Mouse (Mus musculus): ENCODE results near the gene Ankrd11. TPM values are rescaled to one million over a fixed set of nuclear protein-coding genes. Genes with fewer than 3 reads are reported as not detected.
A peak's percentile ranks its signal among the peaks of the same experiment; 100 is the strongest.

Gene Ankrd11
- total and polyA plus RNA-seq, 2 experiments from 2014 or later: 24.3 to 65.8 TPM

- Histone ChIP-seq H3K27ac (ENCODE audit: low read depth) (no peak overlapping the region), H3K9me3 (replicated peaks; ENCODE audit: control insufficient read depth, low read length) (no peaks in the 10 kb centered on the region), H3K4me1 (ENCODE audit: control insufficient read depth, insufficient read depth) (peaks cover 38% of the 10 kb centered on the region), H3K4me2 (ENCODE audit: low read depth, low read length) (no peak overlapping the region), H3K36me3 (replicated peaks; ENCODE audit: control insufficient read depth, insufficient read depth, low read length) (no peaks in the 10 kb centered on the region), H3K27me3 (ENCODE audit: control insufficient read depth, insufficient read depth, low read length) (no peaks in the 10 kb centered on the region), H3K4me3 (ENCODE audit: low read depth, low read length) (no peak overlapping the region), H3K9ac (replicated peaks; ENCODE audit: low read depth, low read length) (no peak overlapping the region)
- 47% methylated on average over 3 of the region's 3 CpGs for WGBS
- TF ChIP-seq EP300 (IDR thresholded peaks at IDR 0.05; ENCODE audit: low read depth) (no peak), CTCF (IDR thresholded peaks at IDR 0.05; ENCODE audit: low read depth) (no peak)
- ATAC-seq (ENCODE audit: insufficient read depth, low read depth): no peak
- DNase-seq (ENCODE audit: low spot score): no peak
Measured at GRCm38 (mm10) chr8:123005328-123005727, 36.7 kb downstream of the Ankrd11 start.

DNA sequence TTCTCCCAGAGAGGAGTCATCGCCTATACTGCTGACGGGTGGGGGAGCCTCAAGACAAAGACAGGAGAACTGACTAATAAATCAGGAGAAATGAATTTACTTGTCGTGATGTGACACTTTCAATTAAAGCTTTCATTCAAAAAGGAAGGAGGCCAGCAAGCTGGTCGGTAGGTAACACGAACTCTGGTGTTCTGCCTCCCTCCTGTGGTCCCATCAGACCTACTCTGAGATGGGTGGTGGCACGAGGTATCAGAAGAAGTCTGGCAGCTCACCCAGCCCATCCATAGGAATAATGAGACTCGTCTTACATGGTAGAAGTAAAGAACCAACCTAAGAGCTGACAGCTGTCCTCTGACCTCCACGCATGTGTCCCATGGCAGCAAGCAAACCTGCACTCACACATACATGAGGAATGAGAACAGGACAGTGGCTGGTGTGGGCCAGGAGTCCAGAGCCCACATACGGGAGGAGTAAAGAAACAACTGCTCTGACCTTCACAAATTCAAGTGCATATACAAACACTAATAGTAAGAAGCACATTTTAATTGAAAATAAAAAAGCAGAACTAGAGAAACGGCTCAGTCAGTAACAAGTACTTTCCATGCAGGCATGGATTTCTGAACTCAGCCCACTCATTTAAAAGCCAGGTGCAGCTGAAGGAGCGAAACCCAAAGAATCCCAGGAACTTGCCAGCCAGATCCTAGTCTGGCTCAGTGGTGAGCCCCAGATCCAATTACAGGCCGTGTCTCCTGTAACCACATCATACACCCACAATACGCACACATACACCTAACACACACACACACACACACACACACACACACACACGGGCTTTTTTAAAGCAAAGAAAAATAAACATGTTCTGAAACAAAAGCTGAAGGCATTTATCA lies 37.8 kb downstream of the Ankrd11 start:
- Histone ChIP-seq H3K9me3 (replicated peaks; ENCODE audit: control insufficient read depth, low read length) (no peaks in the 10 kb centered on the region), H3K9ac (replicated peaks; ENCODE audit: low read depth, low read length) (no peak overlapping the region), H3K4me2 (ENCODE audit: low read depth, low read length) (no peak overlapping the region), H3K27me3 (ENCODE audit: control insufficient read depth, insufficient read depth, low read length) (no peaks in the 10 kb centered on the region), H3K4me3 (ENCODE audit: low read depth, low read length) (no peak overlapping the region), H3K4me1 (ENCODE audit: control insufficient read depth, insufficient read depth) (peaks cover 33% of the 10 kb centered on the region), H3K27ac (ENCODE audit: low read depth) (peak overlapping the region; percentile 8; the same call in 1 of the 2 replicates), H3K36me3 (replicated peaks; ENCODE audit: control insufficient read depth, insufficient read depth, low read length) (no peaks in the 10 kb centered on the region)
- ATAC-seq (ENCODE audit: insufficient read depth, low read depth) (no peak), DNase-seq (ENCODE audit: low spot score) (no peak)
- WGBS: 48% methylated on average over 14 of the region's 14 CpGs
- TF ChIP-seq EP300 (IDR thresholded peaks at IDR 0.05; ENCODE audit: low read depth) (no peak), CTCF (IDR thresholded peaks at IDR 0.05; ENCODE audit: low read depth) (0 out of 2 replicates have a peak, but pooled peaks have one; percentile 9)

- no peak overlapping the region for H3K9ac ChIP-seq (replicated peaks; ENCODE audit: low read depth, low read length)
- no peaks in the 10 kb centered on the region for H3K27me3 ChIP-seq (ENCODE audit: control insufficient read depth, insufficient read depth, low read length)
- H3K36me3 ChIP-seq (replicated peaks; ENCODE audit: control insufficient read depth, insufficient read depth, low read length): no peaks in the 10 kb centered on the region
- peaks cover 30% of the 10 kb centered on the region for H3K4me1 ChIP-seq (ENCODE audit: control insufficient read depth, insufficient read depth)
- no peak overlapping the region for H3K4me3 ChIP-seq (ENCODE audit: low read depth, low read length)
- H3K27ac ChIP-seq (ENCODE audit: low read depth): no peak overlapping the region
- no peak for TF ChIP-seq EP300 (IDR thresholded peaks at IDR 0.05; ENCODE audit: low read depth)
- no peak for TF ChIP-seq CTCF (IDR thresholded peaks at IDR 0.05; ENCODE audit: low read depth)
- 53% methylated on average over 2 of the region's 2 CpGs for WGBS
- no peak for DNase-seq (ENCODE audit: low spot score)
- no peak for ATAC-seq (ENCODE audit: insufficient read depth, low read depth)
- no peak overlapping the region for H3K4me2 ChIP-seq (ENCODE audit: low read depth, low read length)
- H3K9me3 ChIP-seq (replicated peaks; ENCODE audit: control insufficient read depth, low read length): no peaks in the 10 kb centered on the region
Measured at GRCm38 (mm10) chr8:123000311-123000710, 41.8 kb downstream of the Ankrd11 start.

DNA sequence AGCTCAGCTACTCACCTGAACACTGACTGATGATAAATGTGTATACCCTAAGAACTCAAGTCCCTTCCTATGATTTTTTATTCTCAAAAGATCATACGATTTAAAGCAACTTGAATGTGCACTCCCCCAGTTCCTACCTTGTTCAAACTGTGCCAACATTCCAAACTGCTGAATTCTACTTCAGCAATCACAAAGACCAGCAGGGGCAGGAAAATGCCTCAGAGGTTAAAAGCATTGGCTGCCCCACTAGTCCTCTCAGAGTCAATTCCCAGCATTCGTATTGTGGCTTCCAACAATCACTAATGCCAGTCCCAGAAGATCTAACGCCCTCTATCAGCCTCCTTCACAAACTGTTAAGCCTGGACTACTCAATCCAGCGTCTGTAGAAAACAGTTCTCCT lies 44.1 kb downstream of the Ankrd11 start:
- Histone ChIP-seq H3K27me3 (ENCODE audit: control insufficient read depth, insufficient read depth, low read length) (no peaks in the 10 kb centered on the region), H3K4me1 (ENCODE audit: control insufficient read depth, insufficient read depth) (peaks cover 20% of the 10 kb centered on the region), H3K4me3 (ENCODE audit: low read depth, low read length) (no peak overlapping the region), H3K27ac (ENCODE audit: low read depth) (no peak overlapping the region), H3K36me3 (replicated peaks; ENCODE audit: control insufficient read depth, insufficient read depth, low read length) (no peaks in the 10 kb centered on the region), H3K9ac (replicated peaks; ENCODE audit: low read depth, low read length) (no peak overlapping the region), H3K9me3 (replicated peaks; ENCODE audit: control insufficient read depth, low read length) (no peaks in the 10 kb centered on the region), H3K4me2 (ENCODE audit: low read depth, low read length) (no peak overlapping the region)
- WGBS: 26% methylated on average over 4 of the region's 4 CpGs
- TF ChIP-seq CTCF (IDR thresholded peaks at IDR 0.05; ENCODE audit: low read depth): no peak
- no peak for TF ChIP-seq EP300 (IDR thresholded peaks at IDR 0.05; ENCODE audit: low read depth)
- DNase-seq (ENCODE audit: low spot score): no peak
- ATAC-seq (ENCODE audit: insufficient read depth, low read depth): no peak

GRCm38 (mm10) chr8:122993740-122994139 lies 48.3 kb downstream of the Ankrd11 start:
- Histone ChIP-seq H3K9ac (replicated peaks; ENCODE audit: low read depth, low read length) (no peak overlapping the region), H3K4me3 (ENCODE audit: low read depth, low read length) (no peak overlapping the region), H3K9me3 (replicated peaks; ENCODE audit: control insufficient read depth, low read length) (no peaks in the 10 kb centered on the region), H3K4me1 (ENCODE audit: control insufficient read depth, insufficient read depth) (peaks cover 32% of the 10 kb centered on the region), H3K27ac (ENCODE audit: low read depth) (no peak overlapping the region), H3K27me3 (ENCODE audit: control insufficient read depth, insufficient read depth, low read length) (no peaks in the 10 kb centered on the region), H3K4me2 (ENCODE audit: low read depth, low read length) (no peak overlapping the region), H3K36me3 (replicated peaks; ENCODE audit: control insufficient read depth, insufficient read depth, low read length) (no peaks in the 10 kb centered on the region)
- ATAC-seq (ENCODE audit: insufficient read depth, low read depth): no peak
- 31% methylated on average over 5 of the region's 5 CpGs for WGBS
- no peak for DNase-seq (ENCODE audit: low spot score)
- no peak for TF ChIP-seq EP300 (IDR thresholded peaks at IDR 0.05; ENCODE audit: low read depth)
- no peak for TF ChIP-seq CTCF (IDR thresholded peaks at IDR 0.05; ENCODE audit: low read depth)

All from heart, postnatal 0 days (tissue).